Mouse (Mus musculus) spleen, embryonic (tissue): ENCODE results near the gene Qrfp.

Experiments
- CTCF ChIA-PET: fragments of 350-600 bp; sonication (Branson Sonifier 250); formaldehyde crosslinking; loops from one replicate; lab custom pipeline; 2022; lab: Charles Lee

The Qrfp gene

DNA sequence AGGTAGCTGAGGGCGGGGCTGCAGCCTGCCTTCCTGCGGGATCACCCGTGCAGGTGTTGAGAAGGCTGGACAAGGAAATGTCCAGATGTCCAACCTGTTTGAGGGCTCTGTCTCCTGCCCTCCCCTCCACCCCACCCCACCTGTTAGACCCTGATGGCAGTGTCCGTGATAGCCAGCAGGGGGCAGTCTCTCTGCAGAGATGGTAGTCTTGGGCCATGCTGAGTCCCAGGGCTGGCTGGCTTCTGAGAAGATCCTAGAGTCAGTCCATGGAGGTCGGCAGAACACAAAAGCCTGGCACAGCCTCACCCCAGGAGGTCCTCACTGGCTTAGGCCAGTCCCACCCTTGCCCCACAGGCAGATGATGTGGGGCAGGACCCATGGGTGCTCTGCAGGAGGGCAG lies 5.0 kb upstream of the Qrfp start:
- CTCF ChIA-PET, result interaction anchor here (0.6 to 1.0 kb wide), 2 partner anchors 8 to 33 kb away, joined by 5 read pairs; no protein-coding TSS in a partner anchor

DNA sequence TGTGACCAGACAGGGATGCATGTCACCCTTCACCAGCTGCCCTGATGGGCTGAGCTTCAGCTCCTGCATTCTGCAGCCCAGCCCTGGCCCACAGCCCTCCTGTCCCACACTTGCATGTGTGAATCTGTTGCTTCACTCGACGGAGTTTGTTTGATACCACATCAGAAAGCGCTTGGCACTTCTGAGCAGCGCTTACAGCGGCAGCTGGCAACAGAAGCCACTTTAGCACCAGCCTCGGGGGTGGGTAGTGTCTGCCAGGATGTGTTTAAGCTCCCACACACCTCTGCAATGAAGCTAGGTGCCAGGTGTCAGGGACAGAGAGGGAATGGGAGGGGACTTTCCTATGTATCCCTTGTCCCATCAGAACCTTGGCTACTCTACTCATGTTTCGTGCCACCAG lies 4.3 kb upstream of the Qrfp start:
- CTCF ChIA-PET, result interaction anchor here (0.6 to 1.0 kb wide), 2 partner anchors 9 to 33 kb away, joined by 5 read pairs; no protein-coding TSS in a partner anchor

DNA sequence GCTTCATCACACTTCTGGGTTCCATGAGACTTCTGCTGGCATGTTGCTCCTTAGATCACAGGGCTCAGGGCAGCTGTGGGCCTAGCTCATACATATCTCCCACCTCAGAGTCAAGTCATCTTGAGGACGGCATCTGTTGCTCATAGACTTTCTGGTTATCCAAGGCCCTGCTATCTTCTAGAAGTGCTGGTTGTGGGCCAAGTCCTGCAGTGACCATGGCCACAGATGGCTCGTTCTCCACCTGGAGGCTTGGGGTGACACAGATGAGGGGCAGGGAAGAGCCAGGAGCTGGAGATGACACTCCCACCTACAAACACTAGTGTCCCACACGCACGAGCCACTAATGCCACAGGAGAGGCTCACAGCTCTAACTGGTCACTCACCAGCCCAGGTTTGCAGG lies 3.3 kb upstream of the Qrfp start:
- CTCF ChIA-PET, result no interaction called here

DNA sequence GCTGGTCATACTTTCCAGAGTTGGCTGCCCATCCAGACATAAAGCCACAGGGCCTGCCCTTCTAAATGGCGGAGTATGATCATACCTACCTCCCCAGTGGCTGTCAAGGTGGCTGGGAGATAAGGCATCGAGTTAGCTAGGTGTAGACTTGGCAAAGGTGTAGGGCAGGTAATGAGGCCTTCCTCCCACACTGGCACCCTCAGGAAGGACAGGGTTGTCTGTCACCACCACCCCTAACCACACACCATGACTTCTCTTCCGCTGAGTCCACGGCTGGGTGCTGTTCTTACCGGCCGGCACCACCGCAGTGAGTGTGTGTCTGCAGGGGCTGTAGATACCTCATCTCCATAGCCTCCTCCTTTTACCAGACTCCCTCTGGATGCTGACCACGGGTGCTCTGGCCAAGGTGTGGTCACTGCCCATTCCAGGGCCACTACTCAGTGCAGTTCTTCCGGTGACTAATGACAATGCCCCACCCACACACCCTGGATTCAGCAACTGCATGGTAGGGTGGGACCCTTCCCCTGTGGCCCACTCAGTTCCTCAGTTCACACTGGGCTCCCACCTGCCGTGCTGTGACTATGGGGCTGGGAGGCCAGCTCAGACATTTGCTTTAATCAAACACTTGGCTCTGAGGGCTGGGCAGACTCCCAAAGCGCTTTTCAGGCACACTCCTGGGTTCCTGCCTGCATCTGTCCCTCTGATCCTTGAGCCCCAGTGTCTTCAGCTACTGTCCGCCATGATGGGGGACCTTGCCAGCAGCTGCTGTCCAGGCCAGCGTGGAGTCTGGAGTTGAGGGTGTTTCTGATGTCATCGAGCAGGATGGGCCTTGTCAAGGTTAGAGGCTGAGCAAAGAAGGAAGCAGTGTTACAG lies 942 bp upstream of the Qrfp start:
- CTCF ChIA-PET, result interaction anchor here (0.7 kb wide), 1 partner anchor 13 kb away, joined by 6 read pairs; no protein-coding TSS in a partner anchor

- CTCF ChIA-PET, result interaction anchor here (0.5 kb wide), 1 partner anchor 63 kb away, joined by 3 read pairs; no protein-coding TSS in a partner anchor
Measured at GRCm38 (mm10) chr2:31809358-31809740, 1.0 kb downstream of the Qrfp start.

DNA sequence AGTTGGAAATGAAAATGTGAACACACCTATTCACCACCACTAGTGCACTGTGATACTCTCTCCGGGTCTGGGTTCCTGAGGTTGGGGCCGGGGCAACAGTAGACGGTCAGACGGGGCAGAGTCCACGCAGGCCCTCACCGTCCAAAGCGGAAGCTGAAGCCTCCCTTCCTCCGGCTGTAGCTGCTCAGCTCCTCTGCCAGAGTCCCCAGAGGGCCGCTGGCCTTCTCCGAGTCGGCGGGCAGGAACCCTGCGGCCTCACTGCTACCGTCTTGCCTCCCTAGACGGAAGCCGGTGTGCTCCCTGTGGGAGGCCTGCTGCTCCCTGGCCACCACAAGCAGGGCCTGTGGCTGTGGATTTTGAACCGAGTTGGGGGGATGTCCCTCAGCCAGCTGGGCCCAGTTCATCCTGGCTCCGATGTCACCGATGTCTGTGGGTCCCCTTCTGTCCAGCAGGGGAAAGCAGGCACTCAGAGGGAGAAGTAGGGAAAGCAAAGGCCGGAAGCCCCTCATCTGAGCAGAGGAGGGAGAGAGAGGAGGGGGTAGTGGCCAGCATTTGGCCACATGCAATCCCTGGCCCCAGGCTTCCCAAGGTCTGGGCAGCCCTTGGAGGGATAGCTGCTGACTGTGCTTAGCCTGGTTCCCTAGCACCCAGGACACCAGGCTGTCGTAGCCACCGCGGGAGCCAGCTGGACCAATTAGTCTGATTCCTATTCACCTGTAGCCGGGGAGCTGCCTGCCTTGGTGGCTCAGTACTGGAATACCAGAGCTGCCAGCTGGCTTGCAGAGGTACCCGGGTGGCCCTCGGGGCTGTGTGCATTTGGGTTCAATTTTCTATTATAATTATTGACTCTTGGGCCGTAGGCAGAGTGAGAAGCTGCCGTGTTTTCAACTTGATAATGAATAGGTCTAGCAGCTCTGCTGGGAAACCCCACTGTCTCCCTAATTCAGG lies 1.7 kb downstream of the Qrfp start:
- CTCF ChIA-PET, result interaction anchor here (0.5 kb wide), 1 partner anchor 64 kb away, joined by 3 read pairs; no protein-coding TSS in a partner anchor

GRCm38 (mm10) chr2:31806639-31807382 lies 3.6 kb downstream of the Qrfp start:
- CTCF ChIA-PET, result no interaction called here

GRCm38 (mm10) chr2:31803480-31803879 lies 6.9 kb downstream of the Qrfp start:
- CTCF ChIA-PET, result no interaction called here

GRCm38 (mm10) chr2:31802811-31803210 lies 7.6 kb downstream of the Qrfp start:
- CTCF ChIA-PET, result no interaction called here

DNA sequence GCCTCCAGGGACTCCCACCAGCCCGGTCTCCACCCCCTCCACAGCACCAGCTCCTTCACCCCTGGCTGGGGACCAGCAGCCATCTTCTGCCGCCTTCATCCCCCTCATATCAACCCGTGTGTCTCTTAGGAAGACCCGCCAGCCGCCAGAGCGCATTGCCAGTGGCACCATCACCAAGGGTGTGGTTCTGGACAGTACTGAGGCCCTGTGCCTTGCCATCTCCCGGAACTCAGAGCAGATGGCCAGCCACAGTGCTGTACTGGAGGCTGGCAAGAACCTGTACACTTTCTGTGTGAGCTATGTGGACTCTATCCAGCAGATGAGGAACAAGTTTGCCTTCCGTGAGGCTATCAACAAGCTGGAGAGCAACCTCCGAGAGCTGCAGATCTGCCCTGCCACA lies 9.0 kb downstream of the Qrfp start:
- CTCF ChIA-PET, result no interaction called here

GRCm38 (mm10) chr2:31796943-31797342 lies 13.4 kb downstream of the Qrfp start:
- CTCF ChIA-PET, result interaction anchor here (0.6 kb wide), 1 partner anchor 15 kb away, joined by 3 read pairs; no protein-coding TSS in a partner anchor

DNA sequence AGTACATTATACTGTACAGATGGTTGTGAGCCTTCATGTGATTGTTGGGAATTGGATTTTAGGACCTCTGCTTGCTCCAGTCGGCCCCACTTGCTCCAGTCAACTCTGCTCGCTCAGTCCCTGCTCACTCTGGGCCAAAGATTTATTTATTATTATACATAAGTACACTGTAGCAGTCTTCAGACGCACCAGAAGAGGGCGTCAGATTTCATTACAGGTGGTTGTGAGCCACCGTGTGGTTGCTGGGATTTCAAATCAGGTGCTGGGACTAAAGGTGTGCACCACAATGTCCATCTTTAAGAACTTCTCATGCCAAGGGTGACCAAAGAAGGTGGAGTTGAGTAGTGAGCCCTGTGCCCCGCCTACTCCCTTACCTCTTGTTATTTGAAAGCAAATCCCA lies 17.8 kb downstream of the Qrfp start:
- CTCF ChIA-PET, result no interaction called here

DNA sequence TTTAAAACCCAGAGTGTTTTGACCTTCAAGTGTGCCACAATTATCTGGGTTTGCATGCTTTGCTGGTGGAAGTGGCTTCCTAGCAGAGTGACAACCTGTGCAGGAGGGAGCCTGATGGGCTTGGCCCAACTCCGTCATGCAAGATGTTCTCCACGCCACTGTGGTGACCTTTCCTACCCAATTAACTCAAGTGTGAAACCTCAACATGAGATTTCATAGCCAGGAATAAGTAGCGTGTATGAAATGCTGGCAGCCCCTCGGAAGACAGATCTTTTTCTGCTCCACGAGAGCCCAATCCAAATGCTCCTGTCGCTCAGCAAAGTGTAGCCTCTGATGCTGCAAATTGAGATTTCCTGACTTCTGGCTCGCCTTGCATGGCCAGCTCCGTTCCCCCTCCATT lies 19.1 kb downstream of the Qrfp start:
- CTCF ChIA-PET, result no interaction called here

DNA sequence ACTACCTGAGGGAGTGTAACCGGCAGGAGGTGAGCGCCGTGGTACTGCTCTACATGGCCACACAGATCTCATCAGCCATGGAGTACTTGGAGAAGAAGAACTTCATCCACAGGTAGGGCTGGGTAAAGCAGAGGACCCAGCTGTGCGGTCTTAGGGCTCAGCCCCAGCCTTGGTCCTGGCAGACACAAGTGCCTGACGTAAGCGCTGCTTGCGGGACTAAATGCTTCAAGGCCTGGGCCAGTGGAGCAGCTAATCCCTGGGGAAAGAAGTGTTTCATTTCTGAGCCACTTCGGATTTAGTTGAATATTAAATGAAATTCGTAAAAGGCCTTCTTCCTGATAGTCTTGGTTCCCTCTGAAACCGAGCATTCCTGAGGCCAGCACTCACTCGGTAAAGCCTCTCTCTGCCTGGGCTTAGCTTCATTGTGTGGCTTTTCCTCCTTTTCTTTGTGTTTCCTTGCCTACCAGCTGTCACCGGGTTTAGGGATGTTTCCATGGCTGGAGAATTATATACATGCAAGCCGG lies 19.6 kb downstream of the Qrfp start:
- CTCF ChIA-PET, result no interaction called here

GRCm38 (mm10) chr2:31789215-31789614 lies 21.2 kb downstream of the Qrfp start:
- CTCF ChIA-PET, result interaction anchor here (0.8 kb wide), 1 partner anchor 104 kb away, joined by 3 read pairs; no protein-coding TSS in a partner anchor

- CTCF ChIA-PET, result interaction anchor here (0.5 to 0.9 kb wide), 4 partner anchors 29 to 135 kb away, joined by 4 to 5 read pairs (median 4); no protein-coding TSS in a partner anchor
Measured at GRCm38 (mm10) chr2:31788227-31788626, 22.2 kb downstream of the Qrfp start.

- CTCF ChIA-PET, result interaction anchor here (0.7 to 1.4 kb wide), 2 partner anchors 9 to 103 kb away, joined by 4 to 7 read pairs; no protein-coding TSS in a partner anchor
Measured at GRCm38 (mm10) chr2:31787029-31787428, 23.4 kb downstream of the Qrfp start.

DNA sequence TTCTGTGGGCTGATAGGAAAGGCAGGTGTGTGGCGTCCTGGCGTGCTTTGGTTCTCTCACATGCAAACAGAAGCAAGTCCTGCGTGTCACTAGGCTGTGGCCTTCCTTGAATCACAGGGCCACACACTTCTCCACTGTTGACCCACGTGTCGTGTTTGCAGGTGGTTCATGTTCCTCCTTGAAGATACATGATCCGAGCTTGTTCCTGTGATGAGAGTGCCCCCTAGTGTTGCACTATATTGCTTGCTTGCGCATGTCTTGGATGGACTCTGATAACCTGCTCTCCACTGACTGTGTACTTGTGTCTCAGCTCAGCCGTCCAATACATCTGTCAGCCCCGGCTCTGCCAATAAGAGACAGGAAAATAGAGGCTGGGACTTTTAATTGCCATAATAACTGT lies 25.3 kb downstream of the Qrfp start:
- CTCF ChIA-PET, result interaction anchor here (0.6 to 1.3 kb wide), 3 partner anchors 32 to 1382 kb away, joined by 4 to 6 read pairs (median 5); no protein-coding TSS in a partner anchor

- CTCF ChIA-PET, result interaction anchor here (0.5 to 1.5 kb wide), 2 partner anchors 81 to 99 kb away, joined by 4 read pairs; no protein-coding TSS in a partner anchor
Measured at GRCm38 (mm10) chr2:31782958-31783602, 27.3 kb downstream of the Qrfp start.

DNA sequence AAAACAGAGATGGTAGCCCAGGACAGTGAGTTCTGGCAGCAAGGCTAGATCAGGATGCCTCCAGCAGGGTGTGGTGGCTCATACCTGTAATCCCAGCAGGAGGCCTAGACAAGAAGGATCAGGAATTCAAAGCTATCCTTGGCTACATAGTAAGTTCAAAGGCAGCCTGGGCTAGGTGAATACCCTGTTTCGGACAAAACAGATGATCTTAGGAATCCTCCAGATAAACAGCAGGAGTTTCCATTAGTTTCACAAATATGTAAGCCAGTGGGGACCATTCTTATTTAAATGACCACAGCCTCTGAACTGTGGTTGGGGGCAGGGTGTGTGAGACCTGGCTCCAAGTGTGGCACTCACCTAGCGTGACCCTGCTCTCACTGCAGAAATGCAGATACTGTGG lies 31.1 kb downstream of the Qrfp start:
- CTCF ChIA-PET, result interaction anchor here (0.6 kb wide), 1 partner anchor 41 kb away, joined by 4 read pairs; no protein-coding TSS in a partner anchor
